Mouse (Mus musculus) forebrain, embryonic 13.5 days (tissue): ENCODE results near the gene Sgta. TPM values are rescaled to one million over a fixed set of nuclear protein-coding genes. Genes with fewer than 3 reads are reported as not detected.

Experiments
- ATAC-seq: fragments of 200-750 bp; cut with Nextera tagmentation; 2 replicates; pipeline ENCODE4 v1.8.0; 2017
- H3K27ac ChIP-seq: fragments of 300-500 bp; sonication (generic); 2 replicates; pipeline ENCODE4 v1.5.1; 2015; ENCODE audit warnings: inconsistent platforms, mild to moderate bottlenecking, moderate library complexity
- H3K27me3 ChIP-seq: fragments of 300-500 bp; sonication (generic); 2 replicates; pipeline ENCODE4 v1.6.1; 2015; ENCODE audit warnings: mild to moderate bottlenecking, inconsistent platforms
- H3K36me3 ChIP-seq: fragments of 300-500 bp; sonication (generic); 2 replicates; pipeline ENCODE4 v1.6.1; 2015; ENCODE audit warnings: mild to moderate bottlenecking, inconsistent platforms; ENCODE audit not compliant: poor library complexity, severe bottlenecking
- H3K4me1 ChIP-seq: fragments of 300-500 bp; sonication (generic); 2 replicates; pipeline ENCODE4 v1.6.1; 2015; ENCODE audit warnings: inconsistent platforms
- H3K4me2 ChIP-seq: fragments of 300-500 bp; sonication (generic); 2 replicates; pipeline ENCODE4 v1.6.1; 2015; ENCODE audit warnings: inconsistent platforms, mild to moderate bottlenecking, moderate library complexity
- H3K4me3 ChIP-seq: fragments of 300-500 bp; sonication (generic); 2 replicates; pipeline ENCODE4 v1.5.1; 2015; ENCODE audit warnings: mild to moderate bottlenecking, inconsistent platforms
- H3K9ac ChIP-seq: fragments of 300-500 bp; sonication (generic); 2 replicates; pipeline ENCODE4 v1.6.1; 2015; ENCODE audit warnings: mild to moderate bottlenecking, inconsistent platforms
- H3K9me3 ChIP-seq: fragments of 300-500 bp; sonication (generic); replicated peaks from 2 replicates; pipeline ENCODE4 v1.6.1; 2016; ENCODE audit warnings: inconsistent platforms
- WGBS: fragments of 180-500 bp; shearing (Covaris S2); methylation state at CpG from one replicate; pipeline ENCODE4 v1.1.7; 2015; 5-methylcytosine and 5-hydroxymethylcytosine counted together
- polyA plus RNA-seq: library from polyadenylated mRNA; unstranded; fragments of >200 nt; fragmentation: Nextera tagmentation; extraction: Ambion mirVana; gene quantifications from 2 replicates; pipeline ENCODE4 v1.2.1, GENCODE M21; 2015

Gene Sgta
- polyA plus RNA-seq, 1 experiment from 2014 or later: 273 TPM

DNA sequence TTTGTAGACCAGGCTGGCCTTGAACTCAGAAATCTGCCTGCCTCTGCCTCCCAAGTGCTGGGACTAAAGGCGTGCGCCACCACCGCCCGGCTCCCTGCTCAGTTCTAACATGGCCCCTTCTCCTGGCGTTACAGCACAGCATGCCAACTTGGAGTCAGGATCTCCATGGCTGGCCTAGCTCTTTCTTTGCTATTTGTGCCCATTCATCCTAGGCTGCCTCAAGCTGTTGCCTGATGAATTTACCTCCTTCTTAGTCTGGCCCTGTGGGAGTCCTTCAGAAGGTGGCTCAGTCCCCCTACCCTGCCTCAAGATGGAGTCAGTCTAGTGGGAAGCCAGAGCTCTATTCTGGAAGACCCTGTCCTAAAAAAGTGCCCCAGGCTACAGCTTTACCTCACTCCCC, 33.1 kb downstream of the Sgta start:
- H3K27me3 ChIP-seq: peaks cover 34% of the 10 kb centered on the region
- WGBS: 88% methylated on average over 5 of the region's 5 CpGs
- no peak overlapping the region for H3K9ac ChIP-seq
- H3K4me2 ChIP-seq: no peak overlapping the region
- no peak for ATAC-seq
- no peak overlapping the region for H3K4me3 ChIP-seq
- H3K4me1 ChIP-seq: peaks cover 14% of the 10 kb centered on the region
- no peak overlapping the region for H3K27ac ChIP-seq
- H3K36me3 ChIP-seq: peaks cover 24% of the 10 kb centered on the region
- H3K9me3 ChIP-seq: no peaks in the 10 kb centered on the region

DNA sequence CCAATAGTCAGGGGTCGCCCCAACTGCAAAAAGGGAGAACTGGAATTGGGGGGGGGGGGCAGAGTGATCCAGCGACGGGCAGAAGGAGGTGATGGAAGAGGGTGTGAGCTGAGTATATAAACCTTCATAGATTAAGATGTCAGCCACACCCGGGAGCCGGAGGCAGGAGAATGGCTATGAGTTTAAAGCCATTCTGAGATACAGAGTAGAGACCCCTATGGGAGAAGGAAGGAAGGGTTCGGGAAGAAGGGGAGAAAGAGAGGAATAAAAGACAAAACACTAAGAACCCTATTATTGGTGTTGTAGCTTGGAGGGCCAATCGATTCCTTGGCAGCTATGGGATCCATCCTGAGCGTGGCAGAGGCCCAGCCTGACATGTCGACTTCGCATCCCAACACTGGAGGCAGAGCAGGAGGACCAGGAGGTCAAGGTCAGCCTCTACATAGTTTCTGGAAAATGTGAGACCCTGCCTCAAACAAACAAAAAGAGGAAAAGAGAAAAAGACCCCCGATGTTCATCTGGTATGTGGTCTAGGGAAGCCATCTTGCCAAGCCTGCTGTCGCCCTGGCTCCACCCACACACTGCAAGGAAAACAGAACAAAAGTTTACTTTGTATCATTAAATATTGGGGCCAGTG, 34.2 kb downstream of the Sgta start, which contains the start of gene Diras1:
TSS of gene Diras1 (minus strand) at position 24 of the 637 bp plus-strand sequence.
- WGBS: 46% methylated on average over 12 of the region's 12 CpGs
- Histone ChIP-seq H3K27me3 (peaks cover 43% of the 10 kb centered on the region), H3K27ac (no peak within 1 kb of the TSS), H3K9ac (peak within 1 kb of the TSS; percentile 75), H3K36me3 (peaks cover 13% of the 10 kb centered on the region), H3K4me2 (peak within 1 kb of the TSS; percentile 75), H3K4me1 (peaks cover 14% of the 10 kb centered on the region), H3K9me3 (no peaks in the 10 kb centered on the region), H3K4me3 (peak within 1 kb of the TSS; percentile 49)
- ATAC-seq: no peak; the same call in 1 of the 2 replicates

DNA sequence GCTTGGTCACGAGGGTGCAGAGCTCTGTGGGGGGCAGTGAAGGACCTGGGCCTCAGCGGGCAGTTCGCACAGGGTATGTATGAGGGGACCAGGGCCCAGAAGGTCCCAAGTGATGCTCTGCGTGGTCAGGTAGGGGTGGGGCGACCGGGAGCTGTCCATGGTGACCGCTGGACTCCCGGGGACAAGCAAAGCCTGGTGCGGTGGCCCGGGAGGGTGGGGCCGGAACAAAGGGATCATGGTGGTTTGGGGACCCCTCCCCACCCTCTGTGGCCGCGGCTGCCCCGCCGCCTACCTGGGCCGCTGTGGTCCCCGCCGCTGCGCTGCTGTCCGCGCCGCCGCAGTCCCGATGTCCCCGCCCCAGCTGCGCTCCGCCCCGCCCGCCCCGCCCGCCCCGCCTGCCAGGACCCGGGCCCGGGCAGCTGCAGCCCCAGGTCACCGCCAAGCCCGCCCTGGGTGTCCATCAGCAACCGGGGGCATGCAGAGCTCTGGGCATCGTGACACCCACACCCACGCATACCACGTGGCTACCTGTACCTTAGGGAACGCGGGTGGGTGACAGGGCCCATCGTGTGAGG, 34.8 kb downstream of the Sgta start:
- Histone ChIP-seq H3K4me3 (peak overlapping the region; percentile 49), H3K9me3 (no peaks in the 10 kb centered on the region), H3K36me3 (peaks cover 7% of the 10 kb centered on the region), H3K4me1 (peaks cover 14% of the 10 kb centered on the region), H3K4me2 (peak overlapping the region; percentile 75), H3K9ac (peak overlapping the region; percentile 75), H3K27ac (no peak overlapping the region), H3K27me3 (peaks cover 44% of the 10 kb centered on the region)
- ATAC-seq: peak; percentile 52
- WGBS: 1% methylated on average over 26 of the region's 43 CpGs

DNA sequence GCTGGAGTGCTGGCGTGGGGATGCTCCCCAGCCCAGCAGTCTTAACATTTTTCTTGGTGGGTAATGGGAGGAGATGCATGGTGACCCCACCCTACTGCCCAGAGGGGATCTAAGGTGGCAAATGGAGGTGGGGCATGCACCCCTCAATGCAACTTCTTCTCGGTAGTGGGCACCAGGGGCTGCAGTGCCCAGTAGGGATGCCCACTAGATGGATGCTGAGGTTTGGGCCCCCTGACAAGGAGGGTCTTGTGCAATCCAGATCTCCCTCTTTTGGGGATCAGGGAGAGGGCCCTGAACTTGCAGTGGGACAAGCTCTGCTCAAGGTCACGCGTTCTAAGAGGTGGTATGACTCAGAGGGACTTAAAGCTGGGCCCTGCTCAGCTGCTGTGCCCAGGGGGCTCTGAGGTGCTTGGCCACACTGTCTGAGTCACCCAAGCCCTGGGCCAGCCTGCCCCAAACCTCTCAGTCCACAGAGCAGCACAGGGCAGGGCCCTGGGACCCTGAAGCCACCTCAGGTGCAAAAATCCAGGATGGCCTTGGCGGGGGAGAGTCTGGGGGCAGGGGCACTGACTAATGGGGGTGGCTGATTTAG, 35.5 kb downstream of the Sgta start:
- Histone ChIP-seq H3K27me3 (peaks cover 44% of the 10 kb centered on the region), H3K4me2 (peak overlapping the region; percentile 75), H3K36me3 (0 out of 2 replicates have a peak, but pooled peaks cover under 1% of the 10 kb centered on the region), H3K4me3 (peak overlapping the region; percentile 49), H3K9ac (peak overlapping the region; percentile 75), H3K27ac (no peak overlapping the region), H3K4me1 (peaks cover 13% of the 10 kb centered on the region), H3K9me3 (no peaks in the 10 kb centered on the region)
- ATAC-seq: no peak
- 75% methylated on average over 5 of the region's 5 CpGs for WGBS

DNA sequence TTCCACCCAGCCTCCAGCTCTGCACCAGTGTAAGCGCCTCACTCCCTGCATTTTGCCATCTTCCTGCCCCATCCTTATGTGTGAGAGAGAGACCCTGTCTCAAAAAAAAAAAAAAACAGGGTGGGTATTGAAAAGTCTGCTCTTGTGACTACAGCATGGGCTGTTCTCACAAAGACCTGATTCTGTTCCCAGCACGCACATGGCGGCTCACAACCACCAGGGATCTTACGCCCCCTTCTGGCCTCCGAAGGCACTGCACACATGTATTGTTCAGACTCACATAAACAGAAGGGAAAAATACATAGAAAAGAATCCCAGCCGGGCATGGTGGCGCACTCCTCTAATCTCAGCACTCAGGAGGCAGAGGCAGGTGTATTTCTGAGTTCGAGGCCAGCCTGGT, 37.2 kb downstream of the Sgta start:
- no peaks in the 10 kb centered on the region for H3K36me3 ChIP-seq
- H3K4me3 ChIP-seq: no peak overlapping the region
- ATAC-seq: no peak
- H3K9me3 ChIP-seq: no peaks in the 10 kb centered on the region
- WGBS: 72% methylated on average over 8 of the region's 8 CpGs
- H3K4me2 ChIP-seq: no peak overlapping the region
- peaks cover 9% of the 10 kb centered on the region for H3K4me1 ChIP-seq
- H3K9ac ChIP-seq: no peak overlapping the region
- H3K27ac ChIP-seq: no peak overlapping the region
- peaks cover 44% of the 10 kb centered on the region for H3K27me3 ChIP-seq

DNA sequence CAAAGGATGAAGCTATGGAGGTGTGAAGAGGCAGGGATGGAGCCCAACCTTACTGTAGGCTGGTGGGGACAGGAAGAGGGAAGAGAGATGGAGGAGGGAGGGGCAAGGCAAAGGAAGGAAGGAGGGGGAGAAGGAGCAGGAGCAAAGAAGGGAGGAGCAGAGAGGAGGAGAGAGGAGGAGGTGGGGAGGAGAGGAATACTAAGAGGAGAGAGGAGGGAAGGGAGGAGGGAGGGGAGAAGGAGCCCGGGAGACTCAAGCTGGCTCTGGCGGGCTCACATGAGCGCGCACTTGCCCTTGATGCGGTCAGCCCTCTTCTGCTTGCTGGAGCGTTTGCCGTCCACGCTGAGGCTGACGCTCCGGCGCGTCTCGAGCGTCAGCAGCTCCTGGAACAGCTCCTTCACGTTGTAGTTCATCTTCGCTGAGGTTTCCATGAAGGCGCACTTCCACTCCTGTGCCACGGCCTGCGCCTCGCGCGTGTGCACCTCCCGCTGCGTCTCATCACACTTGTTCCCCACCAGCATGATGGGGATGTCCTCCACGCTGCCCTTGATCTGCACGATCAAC, 38.4 kb downstream of the Sgta start:
- Histone ChIP-seq H3K4me3 (no peak overlapping the region), H3K9ac (no peak overlapping the region), H3K27ac (no peak overlapping the region), H3K9me3 (no peaks in the 10 kb centered on the region), H3K4me2 (0 out of 2 replicates have a peak overlapping the region, but pooled peaks have one; percentile 3), H3K27me3 (peaks cover 37% of the 10 kb centered on the region), H3K36me3 (no peaks in the 10 kb centered on the region), H3K4me1 (peaks cover 9% of the 10 kb centered on the region)
- no peak for ATAC-seq
- 22% methylated on average over 26 of the region's 26 CpGs for WGBS

DNA sequence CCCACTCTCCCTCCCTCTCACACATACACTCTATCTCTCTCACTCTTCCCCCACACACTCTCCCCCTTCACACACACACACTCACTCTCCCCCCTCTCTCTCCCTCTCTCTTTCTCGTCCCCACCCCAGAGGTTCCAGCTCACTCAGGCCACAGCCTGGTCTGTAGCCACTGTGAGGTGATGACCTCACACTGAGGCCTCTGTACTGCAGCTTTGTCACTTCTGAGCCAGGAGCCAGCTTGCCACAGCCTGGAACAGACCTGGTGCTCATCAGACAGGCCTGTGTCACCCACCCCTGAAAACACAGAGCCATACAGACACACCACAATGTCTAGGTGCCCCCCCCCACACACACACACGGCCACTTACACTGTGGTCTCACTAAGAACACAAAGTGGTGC, 39.8 kb downstream of the Sgta start:
- Histone ChIP-seq H3K36me3 (no peaks in the 10 kb centered on the region), H3K4me3 (no peak overlapping the region), H3K27ac (no peak overlapping the region), H3K9me3 (no peaks in the 10 kb centered on the region), H3K4me1 (peaks cover 7% of the 10 kb centered on the region), H3K4me2 (no peak overlapping the region), H3K27me3 (peaks cover 32% of the 10 kb centered on the region), H3K9ac (no peak overlapping the region)
- WGBS: 48% methylated on average over 2 of the region's 2 CpGs
- ATAC-seq: no peak

DNA sequence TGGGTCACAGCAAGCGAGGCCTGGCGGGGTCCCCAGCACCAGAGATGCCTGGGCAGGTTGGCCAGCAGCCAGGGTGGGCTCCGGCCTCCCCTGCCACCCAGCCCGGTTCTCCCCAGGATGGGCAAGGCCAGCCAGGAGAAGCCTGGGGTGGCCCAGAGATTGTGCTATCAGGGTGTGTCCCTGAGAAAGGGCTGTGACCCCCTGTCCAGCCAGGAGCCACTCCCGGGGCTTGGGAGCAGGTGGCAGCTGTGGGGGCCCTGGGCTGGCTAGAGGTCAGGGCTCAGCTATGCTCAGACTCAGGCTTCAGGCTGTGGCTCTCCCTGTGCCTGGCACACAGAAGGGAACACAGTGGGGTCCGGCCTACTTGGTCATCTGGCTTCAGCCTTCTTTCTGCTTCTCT, 40.3 kb downstream of the Sgta start:
- H3K27ac ChIP-seq: no peak overlapping the region
- peaks cover 4% of the 10 kb centered on the region; the same call in 1 of the 2 replicates for H3K4me1 ChIP-seq
- H3K9ac ChIP-seq: no peak overlapping the region
- H3K9me3 ChIP-seq: no peaks in the 10 kb centered on the region
- WGBS: 68% methylated on average over 6 of the region's 6 CpGs
- H3K27me3 ChIP-seq: peaks cover 27% of the 10 kb centered on the region
- no peak for ATAC-seq
- H3K4me2 ChIP-seq: no peak overlapping the region
- no peaks in the 10 kb centered on the region for H3K36me3 ChIP-seq
- H3K4me3 ChIP-seq: no peak overlapping the region

DNA sequence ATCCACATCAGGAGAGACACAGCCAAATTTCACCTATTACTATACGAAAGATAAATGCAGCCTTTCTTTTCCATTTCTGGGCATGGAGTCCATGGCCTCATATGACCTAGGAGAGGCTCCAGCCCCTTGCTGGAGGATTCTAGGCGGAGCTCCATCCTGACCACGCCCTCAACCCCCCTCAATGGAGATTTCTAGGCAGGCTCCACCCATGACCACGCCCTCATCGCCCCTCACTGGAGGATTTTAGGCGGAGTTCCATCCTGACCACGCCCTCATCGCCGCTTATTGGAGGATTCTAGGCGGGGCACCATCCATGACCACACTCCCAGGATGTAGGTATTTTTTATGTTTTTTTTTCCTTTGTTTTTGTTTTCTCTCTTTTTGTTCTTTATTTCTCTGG, 41.7 kb downstream of the Sgta start:
- 45% methylated on average over 10 of the region's 10 CpGs for WGBS
- Histone ChIP-seq H3K36me3 (no peaks in the 10 kb centered on the region), H3K4me2 (no peak overlapping the region), H3K9me3 (no peaks in the 10 kb centered on the region), H3K27ac (no peak overlapping the region), H3K4me1 (peaks cover 9% of the 10 kb centered on the region; the same call in 1 of the 2 replicates), H3K4me3 (no peak overlapping the region), H3K9ac (no peak overlapping the region), H3K27me3 (peaks cover 21% of the 10 kb centered on the region)
- no peak for ATAC-seq

DNA sequence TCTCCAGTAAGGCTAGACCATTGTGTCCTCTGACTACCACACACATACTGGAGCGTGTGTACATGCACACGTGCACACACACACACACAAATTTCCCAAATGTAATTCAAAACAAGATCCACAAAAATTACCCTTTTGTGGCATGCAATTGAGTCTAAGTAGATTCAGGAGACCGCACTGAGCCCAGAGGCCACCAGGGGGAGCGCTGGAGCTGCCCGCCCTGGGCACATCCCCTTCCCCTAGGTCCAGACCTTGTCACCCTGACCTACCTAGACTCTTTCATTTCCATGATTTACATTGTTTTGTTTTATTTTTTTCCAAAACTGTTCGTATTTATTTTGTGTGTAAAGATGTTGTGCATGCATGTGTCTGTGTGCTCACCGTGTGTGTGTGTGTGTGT, 43.3 kb downstream of the Sgta start:
- Histone ChIP-seq H3K36me3 (no peaks in the 10 kb centered on the region), H3K4me1 (peaks cover 9% of the 10 kb centered on the region; the same call in 1 of the 2 replicates), H3K4me3 (no peak overlapping the region), H3K4me2 (no peak overlapping the region), H3K27me3 (peaks cover 8% of the 10 kb centered on the region), H3K27ac (no peak overlapping the region), H3K9me3 (no peaks in the 10 kb centered on the region), H3K9ac (no peak overlapping the region)
- 5% methylated on average over 7 of the region's 7 CpGs for WGBS
- no peak for ATAC-seq

DNA sequence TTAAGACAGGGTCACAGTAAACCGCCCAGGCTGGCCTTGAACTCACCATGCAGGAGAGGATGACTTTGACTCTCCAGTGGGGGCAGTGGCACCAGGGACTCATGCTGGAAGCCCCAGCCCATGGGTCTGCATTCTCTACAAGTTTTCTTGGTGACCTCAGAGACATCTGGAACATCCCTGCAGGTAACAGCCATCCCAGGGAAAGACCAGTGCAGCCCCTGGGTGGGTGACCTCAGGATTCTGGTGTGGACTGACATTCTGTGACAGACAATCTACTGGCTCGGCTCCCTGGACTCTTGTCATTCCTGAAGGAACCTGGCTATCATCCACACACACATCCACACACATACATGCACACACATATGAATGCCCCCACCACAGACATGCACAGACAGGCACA, 44.3 kb downstream of the Sgta start:
- Histone ChIP-seq H3K27ac (no peak overlapping the region), H3K4me3 (no peak overlapping the region), H3K36me3 (no peaks in the 10 kb centered on the region), H3K4me2 (no peak overlapping the region), H3K4me1 (peaks cover 12% of the 10 kb centered on the region; the same call in 1 of the 2 replicates), H3K9ac (no peak overlapping the region), H3K9me3 (no peaks in the 10 kb centered on the region), H3K27me3 (peaks cover under 1% of the 10 kb centered on the region)
- ATAC-seq: no peak
- 91% methylated on average over 2 of the region's 2 CpGs for WGBS
